Mouse (Mus musculus) hindbrain, embryonic 11.5 days (tissue): ENCODE measurements at regions not wholly inside any gene's neighbourhood (a gene's known extent, or its start where the extent isn't known, plus 50 kb on each side); places are given as distances from the start of the nearest gene placed in this dataset.

Experiments used
- ATAC-seq: fragments of 200-750 bp; cut with Nextera tagmentation; 2 replicates; pipeline ENCODE4 v1.8.0; 2017; ENCODE audit warnings: mild to moderate bottlenecking, moderate TSS enrichment, moderate library complexity; ENCODE audit not compliant: low FRiP score
- DNase-seq: peaks from one replicate; pipeline ENCODE4 v3.0.0-alpha.2; 2015; ENCODE audit warnings: low spot score
- H3K27ac ChIP-seq: fragments of 300-500 bp; sonication (generic); 2 replicates; pipeline ENCODE4 v1.5.1; 2014; ENCODE audit warnings: mild to moderate bottlenecking, low read depth, low read length
- H3K27me3 ChIP-seq: fragments of 300-500 bp; sonication (generic); 2 replicates; pipeline ENCODE4 v1.6.1; 2014; ENCODE audit warnings: mild to moderate bottlenecking, low read length, moderate library complexity, mixed read lengths; ENCODE audit not compliant: control insufficient read depth, insufficient read depth
- H3K36me3 ChIP-seq: fragments of 300-500 bp; sonication (generic); 2 replicates; pipeline ENCODE4 v1.6.1; 2014; ENCODE audit warnings: mild to moderate bottlenecking, low read length, moderate library complexity, mixed read lengths; ENCODE audit not compliant: control insufficient read depth, insufficient read depth
- H3K4me1 ChIP-seq: fragments of 300-500 bp; sonication (generic); replicated peaks from 2 replicates; pipeline ENCODE4 v1.6.1; 2014; ENCODE audit warnings: low read length, mixed read lengths; ENCODE audit not compliant: control insufficient read depth, insufficient read depth
- H3K4me2 ChIP-seq: fragments of 300-500 bp; sonication (generic); replicated peaks from 2 replicates; pipeline ENCODE4 v1.6.1; 2014; ENCODE audit warnings: mild to moderate bottlenecking, low read depth, low read length
- H3K4me3 ChIP-seq: fragments of 300-500 bp; sonication (generic); 2 replicates; pipeline ENCODE4 v1.5.1; 2014; ENCODE audit warnings: low read depth, low read length
- H3K9ac ChIP-seq: fragments of 300-500 bp; sonication (generic); 2 replicates; pipeline ENCODE4 v1.6.1; 2014; ENCODE audit warnings: low read depth, low read length
- H3K9me3 ChIP-seq: fragments of 300-500 bp; sonication (generic); 2 replicates; pipeline ENCODE4 v1.6.1; 2016; ENCODE audit warnings: low read length; ENCODE audit not compliant: control insufficient read depth
- WGBS: fragments of 180-500 bp; shearing (Covaris S2); extraction: QIAGEN DNeasy Blood & Tissue Kit; methylation state at CpG from one replicate; pipeline ENCODE4 v1.1.7; 2014; 5-methylcytosine and 5-hydroxymethylcytosine counted together

DNA sequence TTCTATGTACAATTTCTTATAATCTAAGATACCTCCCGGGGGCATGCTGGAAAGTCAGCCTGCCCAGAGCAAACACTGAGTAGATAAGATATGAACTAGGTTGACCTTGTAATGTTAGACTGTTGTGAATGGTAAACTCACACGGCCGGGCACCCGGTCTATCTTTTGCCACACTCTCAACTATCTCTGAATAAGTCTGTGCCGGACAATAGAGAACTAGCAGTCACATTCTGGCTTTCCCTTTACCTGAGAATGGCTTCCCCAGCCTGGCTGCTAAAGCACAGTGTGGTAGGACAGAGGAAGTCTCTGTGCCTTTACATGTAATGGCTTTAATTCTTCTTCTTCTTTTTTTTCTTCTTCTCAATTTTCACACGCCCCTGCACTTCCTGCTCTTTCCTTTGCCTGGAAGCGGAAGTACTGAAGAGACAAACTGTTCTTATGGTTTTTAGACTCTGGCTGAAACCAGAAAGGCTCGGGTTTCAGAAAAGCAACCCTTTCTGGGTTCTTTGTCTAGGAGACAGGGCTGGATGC, 148.7 kb downstream of the Pten start:
- DNase-seq = no peak

DNA sequence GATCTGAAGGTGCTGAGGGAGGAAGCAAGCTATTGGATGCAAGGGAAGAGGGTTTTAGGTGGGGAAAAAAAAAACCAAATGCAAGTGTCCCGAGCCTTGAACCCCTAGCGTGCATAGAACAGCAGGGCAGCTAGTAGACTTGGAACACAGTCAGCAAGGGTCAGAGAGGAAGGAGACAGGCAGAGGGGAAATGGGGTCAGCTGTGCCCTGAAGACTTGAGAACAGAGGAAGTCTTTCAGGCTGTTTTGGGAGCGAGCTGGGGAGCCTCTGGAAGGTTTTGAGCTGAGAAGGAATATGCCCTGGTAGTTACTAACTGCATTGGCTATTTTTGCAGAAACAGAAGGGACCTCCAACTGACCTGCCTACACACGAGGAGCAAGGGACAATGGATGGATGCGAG, 149.5 kb downstream of the Pten start:
- WGBS = 63% methylated on average over 5 of the region's 5 CpGs

More for the DNA sequence above, 148.7 kb downstream of the Pten start:
- H3K4me1 ChIP-seq = no peaks in the 10 kb centered on the region
- H3K4me3 ChIP-seq = no peak overlapping the region
- H3K9ac ChIP-seq = no peak overlapping the region
- no peaks in the 10 kb centered on the region for H3K27me3 ChIP-seq
- no peaks in the 10 kb centered on the region for H3K36me3 ChIP-seq
- H3K27ac ChIP-seq = no peak overlapping the region
- 77% methylated on average over 8 of the region's 8 CpGs for WGBS
- H3K4me2 ChIP-seq = no peak overlapping the region
- no peaks in the 10 kb centered on the region for H3K9me3 ChIP-seq
- no peak for ATAC-seq

DNA sequence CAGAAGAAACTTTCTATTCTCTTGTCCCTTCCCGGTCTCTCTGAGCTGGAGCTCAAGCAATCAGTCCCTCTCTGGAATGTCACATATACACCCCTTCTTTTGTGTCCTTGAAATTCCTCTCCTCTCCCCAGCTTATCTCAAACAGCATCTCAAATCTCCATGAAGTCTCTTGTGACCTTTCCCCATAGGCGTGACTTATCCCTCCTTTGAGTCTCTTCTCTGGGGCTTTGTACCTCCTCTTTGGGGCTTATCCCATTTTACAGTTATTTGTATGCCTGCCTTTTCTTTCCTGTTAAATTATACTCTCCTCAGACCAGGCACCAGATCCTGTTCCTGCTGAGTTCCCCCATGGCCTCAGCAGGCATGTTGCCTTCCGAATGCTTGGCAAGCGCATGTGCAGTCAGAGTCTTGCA, 152.8 kb downstream of the Pten start:
- Histone ChIP-seq H3K27ac (no peak overlapping the region), H3K4me2 (no peak overlapping the region), H3K27me3 (no peaks in the 10 kb centered on the region), H3K9ac (no peak overlapping the region), H3K4me3 (no peak overlapping the region), H3K36me3 (no peaks in the 10 kb centered on the region), H3K4me1 (no peaks in the 10 kb centered on the region), H3K9me3 (no peaks in the 10 kb centered on the region)
- DNase-seq (no peak), ATAC-seq (peak; percentile 40)
- 26% methylated on average over 4 of the region's 4 CpGs for WGBS

More for the DNA sequence above, 149.5 kb downstream of the Pten start:
- H3K4me3 ChIP-seq = no peak overlapping the region
- H3K4me1 ChIP-seq = no peaks in the 10 kb centered on the region
- H3K27ac ChIP-seq = no peak overlapping the region
- no peaks in the 10 kb centered on the region for H3K9me3 ChIP-seq
- H3K9ac ChIP-seq = no peak overlapping the region
- H3K27me3 ChIP-seq = no peaks in the 10 kb centered on the region
- H3K36me3 ChIP-seq = no peaks in the 10 kb centered on the region
- no peak overlapping the region for H3K4me2 ChIP-seq
- no peak for DNase-seq
- ATAC-seq = no peak

DNA sequence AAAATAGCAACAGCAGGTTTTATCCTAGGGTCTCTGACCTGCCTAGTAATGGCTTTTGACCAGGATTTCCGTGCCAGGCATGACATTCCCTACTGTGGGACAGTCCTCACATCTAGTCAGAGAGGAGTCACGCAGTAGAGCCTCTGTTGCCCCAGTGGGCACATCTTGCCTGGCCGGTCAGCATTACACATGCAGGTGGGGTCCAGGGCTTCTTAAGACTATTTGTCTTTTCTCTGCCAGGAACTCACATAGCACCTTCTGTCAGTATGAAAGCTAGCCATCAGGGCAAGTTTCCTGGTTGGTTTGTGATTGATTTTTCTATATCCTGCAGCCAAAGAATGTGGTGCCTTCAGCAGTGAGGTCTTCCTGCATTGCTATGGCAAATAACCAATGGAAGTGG, 155.0 kb downstream of the Pten start:
- H3K9me3 ChIP-seq = no peaks in the 10 kb centered on the region
- no peaks in the 10 kb centered on the region for H3K27me3 ChIP-seq
- no peaks in the 10 kb centered on the region for H3K36me3 ChIP-seq
- no peak for ATAC-seq
- no peak overlapping the region for H3K4me3 ChIP-seq
- no peak for DNase-seq
- WGBS = 89% methylated on average over 3 of the region's 3 CpGs
- H3K9ac ChIP-seq = no peak overlapping the region
- no peak overlapping the region for H3K27ac ChIP-seq
- no peaks in the 10 kb centered on the region for H3K4me1 ChIP-seq
- H3K4me2 ChIP-seq = no peak overlapping the region

DNA sequence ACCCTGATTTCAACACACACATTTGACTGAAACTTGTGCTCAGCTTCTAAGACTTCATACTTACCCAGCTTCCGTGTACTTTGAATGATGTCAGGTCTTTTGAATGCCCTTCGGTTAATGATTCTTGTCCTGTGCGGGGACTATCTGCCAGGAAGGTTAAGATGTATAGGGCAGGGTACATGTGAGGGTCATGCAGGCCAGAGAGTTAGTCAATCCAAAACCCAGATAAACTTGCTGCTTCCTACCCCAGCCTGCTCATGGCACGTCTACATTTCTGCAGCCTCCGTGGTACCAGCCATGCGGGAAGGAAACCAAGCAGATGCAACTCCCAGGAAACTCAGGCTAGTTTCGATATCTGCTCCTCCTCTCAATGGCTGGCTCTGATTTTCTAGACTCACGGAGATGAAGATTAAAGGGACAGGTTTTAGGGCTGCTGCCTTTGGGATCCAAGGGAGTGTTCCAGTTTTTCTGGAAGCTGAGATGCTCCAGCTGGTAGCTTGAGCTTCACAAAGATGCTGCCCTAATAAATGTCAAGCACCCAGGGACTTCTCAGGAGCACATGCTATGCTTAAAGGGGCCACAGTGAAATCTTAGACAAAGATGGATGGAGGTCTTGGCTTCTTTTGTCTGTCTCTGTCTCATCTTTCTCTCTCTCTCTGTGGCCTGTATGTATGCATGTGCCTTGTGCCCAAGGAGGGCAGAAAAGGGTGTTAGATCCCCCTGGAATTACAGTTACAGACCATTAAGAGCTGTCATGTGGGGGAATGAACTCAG, 159.4 kb downstream of the Pten start:
- Histone ChIP-seq H3K9me3 (no peaks in the 10 kb centered on the region), H3K36me3 (no peaks in the 10 kb centered on the region), H3K4me1 (no peaks in the 10 kb centered on the region), H3K9ac (no peak overlapping the region), H3K4me2 (no peak overlapping the region), H3K4me3 (no peak overlapping the region), H3K27ac (no peak overlapping the region), H3K27me3 (no peaks in the 10 kb centered on the region)
- no peak for DNase-seq
- ATAC-seq = no peak
- 86% methylated on average over 8 of the region's 8 CpGs for WGBS

DNA sequence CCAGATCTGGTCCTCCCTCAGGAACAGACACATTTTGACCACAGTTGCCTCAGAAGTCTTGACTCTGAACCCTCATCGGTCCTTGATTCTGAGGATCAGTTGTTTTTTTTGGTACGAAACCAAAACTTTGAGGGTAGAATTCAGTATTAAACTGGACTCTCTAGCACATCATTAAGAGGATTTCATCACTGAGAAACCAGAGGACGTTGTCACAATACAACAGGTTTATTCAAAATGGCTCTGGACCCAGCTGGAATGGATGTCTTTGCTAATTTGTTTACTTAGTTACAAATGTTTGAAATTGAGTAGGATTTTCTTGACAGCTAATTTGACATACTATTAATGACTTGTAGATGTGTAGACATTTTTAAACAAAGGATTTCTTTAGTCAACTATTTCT, 163.7 kb downstream of the Pten start:
- no peak for ATAC-seq
- no peaks in the 10 kb centered on the region for H3K4me1 ChIP-seq
- H3K36me3 ChIP-seq = no peaks in the 10 kb centered on the region
- no peaks in the 10 kb centered on the region for H3K27me3 ChIP-seq
- no peak overlapping the region for H3K4me2 ChIP-seq
- no peak for DNase-seq
- no peak overlapping the region for H3K4me3 ChIP-seq
- no peak overlapping the region for H3K27ac ChIP-seq
- H3K9me3 ChIP-seq = no peaks in the 10 kb centered on the region
- WGBS = 84% methylated on average over 3 of the region's 3 CpGs
- no peak overlapping the region for H3K9ac ChIP-seq

DNA sequence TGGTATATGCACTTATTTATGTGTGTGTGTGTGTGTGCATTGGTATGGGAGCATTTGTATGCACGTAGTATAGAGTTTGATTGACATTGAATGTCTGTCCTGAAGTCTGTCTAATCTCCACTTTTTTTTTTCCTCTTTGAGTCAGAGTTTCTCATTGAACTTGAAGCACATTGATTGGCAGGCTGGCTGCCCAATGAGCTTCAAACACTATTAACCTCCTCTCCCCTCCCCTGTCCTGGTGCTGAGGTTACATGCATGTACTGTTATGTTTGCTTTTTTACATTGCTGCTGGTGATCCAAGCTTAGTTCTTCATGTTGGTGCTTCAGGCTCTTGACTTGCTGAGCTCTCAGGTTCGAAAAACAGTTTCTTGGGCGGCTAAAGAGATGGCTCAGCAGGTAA, 166.6 kb downstream of the Pten start:
- Histone ChIP-seq H3K4me3 (no peak overlapping the region), H3K27ac (no peak overlapping the region), H3K27me3 (no peaks in the 10 kb centered on the region), H3K36me3 (no peaks in the 10 kb centered on the region), H3K9ac (no peak overlapping the region), H3K4me1 (no peaks in the 10 kb centered on the region), H3K4me2 (no peak overlapping the region), H3K9me3 (no peaks in the 10 kb centered on the region)
- DNase-seq (no peak), ATAC-seq (no peak)
- 91% methylated on average over 3 of the region's 3 CpGs for WGBS

DNA sequence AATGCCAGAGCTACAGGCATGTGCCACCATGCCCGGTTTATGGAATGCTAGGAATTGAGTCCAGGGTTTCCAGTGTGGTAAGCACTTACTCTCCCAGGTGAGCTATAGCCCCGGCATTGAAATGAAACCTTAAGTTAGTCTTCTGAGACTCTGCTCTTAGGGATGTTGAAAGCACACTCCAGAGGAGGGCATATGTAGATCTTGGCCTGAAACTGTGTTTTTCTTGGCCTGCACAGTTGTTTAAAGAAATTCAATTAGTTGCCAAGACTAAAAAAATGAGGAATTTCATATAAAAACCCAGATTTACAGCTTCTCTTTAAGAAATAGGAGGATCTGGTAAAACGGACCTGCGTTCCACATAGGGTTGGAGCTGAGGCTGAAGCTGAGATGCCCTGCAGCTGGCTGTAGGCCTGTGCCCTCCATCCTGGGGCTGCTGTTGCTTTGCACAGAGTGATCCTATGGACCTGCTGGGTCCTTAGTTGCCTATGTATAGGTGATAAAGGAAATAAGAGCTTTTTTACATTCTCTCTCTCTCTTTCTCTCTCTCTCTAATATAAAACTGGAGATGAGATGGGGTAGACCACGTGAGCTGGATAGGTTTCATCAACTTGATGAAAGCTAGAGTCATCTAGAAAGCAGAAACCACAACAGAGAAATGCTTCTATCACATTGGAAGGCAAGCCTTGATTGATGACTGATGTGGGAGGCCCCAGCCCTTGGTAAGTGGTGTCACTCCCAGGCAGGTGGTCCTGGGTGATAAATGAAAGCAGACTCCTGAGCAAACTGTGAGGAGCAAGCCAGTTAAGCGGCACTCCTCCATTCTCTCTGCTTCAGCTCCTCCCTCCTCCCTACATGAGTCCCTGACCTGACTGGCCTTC, 168.6 kb downstream of the Pten start:
- Histone ChIP-seq H3K36me3 (no peaks in the 10 kb centered on the region), H3K27me3 (no peaks in the 10 kb centered on the region), H3K4me1 (no peaks in the 10 kb centered on the region), H3K9me3 (no peaks in the 10 kb centered on the region), H3K4me2 (no peak overlapping the region), H3K4me3 (no peak overlapping the region), H3K27ac (no peak overlapping the region), H3K9ac (no peak overlapping the region)
- DNase-seq (no peak), ATAC-seq (no peak)
- 70% methylated on average over 6 of the region's 6 CpGs for WGBS
